Mouse (Mus musculus): Measurements from ENCODE around the gene Fbxo46. TPM values are rescaled to one million over a fixed set of nuclear protein-coding genes. Genes with fewer than 3 reads are reported as not detected.
A peak's percentile ranks its signal among the peaks of the same experiment; 100 is the strongest.

The Fbxo46 gene
- polyA plus RNA-seq, 1 experiment from 2014 or later, result 5.1 TPM

DNA sequence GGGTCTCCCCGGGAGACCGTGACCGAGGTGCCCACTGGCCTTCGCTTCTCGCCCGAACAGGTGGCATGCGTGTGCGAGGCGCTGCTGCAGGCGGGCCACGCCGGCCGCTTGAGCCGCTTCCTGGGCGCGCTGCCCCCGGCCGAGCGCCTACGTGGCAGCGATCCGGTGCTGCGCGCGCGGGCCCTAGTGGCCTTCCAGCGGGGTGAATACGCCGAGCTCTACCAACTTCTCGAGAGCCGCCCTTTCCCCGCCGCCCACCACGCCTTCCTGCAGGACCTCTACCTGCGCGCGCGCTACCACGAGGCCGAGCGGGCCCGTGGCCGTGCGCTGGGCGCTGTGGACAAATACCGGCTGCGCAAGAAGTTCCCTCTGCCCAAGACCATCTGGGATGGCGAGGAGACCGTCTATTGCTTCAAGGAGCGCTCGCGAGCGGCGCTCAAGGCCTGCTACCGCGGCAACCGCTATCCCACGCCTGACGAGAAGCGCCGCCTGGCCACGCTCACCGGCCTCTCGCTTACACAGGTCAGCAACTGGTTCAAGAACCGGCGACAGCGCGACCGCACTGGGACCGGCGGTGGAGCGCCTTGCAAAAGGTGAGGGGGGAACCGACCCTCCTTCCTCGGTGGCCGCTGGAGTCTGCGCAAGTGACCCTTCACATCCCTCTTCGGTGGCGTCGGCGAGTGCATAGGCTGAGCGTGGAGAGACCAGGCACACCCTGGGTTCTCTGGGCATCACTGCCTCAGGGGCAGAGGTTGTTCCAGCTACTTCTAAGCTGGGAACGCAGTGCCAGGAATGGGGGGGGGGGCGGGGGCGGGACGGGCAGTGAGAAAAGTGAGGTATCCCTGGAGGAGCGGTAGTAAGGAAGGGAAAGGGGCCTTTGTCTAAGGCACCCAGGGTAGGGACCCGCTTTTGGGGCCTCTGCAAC lies 24.6 kb upstream of the Fbxo46 start:
- under 1% methylated on average over 83 of the region's 87 CpGs for WGBS
- H3K4me1 ChIP-seq (replicated peaks; ENCODE audit: control insufficient read depth, insufficient read depth, low read length), result peaks cover 6% of the 10 kb centered on the region
- no peaks in the 10 kb centered on the region for H3K9me3 ChIP-seq (ENCODE audit: control insufficient read depth)
- peak overlapping the region; percentile 63 for H3K4me3 ChIP-seq (ENCODE audit: low read depth, low read length)
- peak overlapping the region; percentile 93 for H3K27ac ChIP-seq (ENCODE audit: low read depth, low read length)
- TF ChIP-seq CTCF (IDR thresholded peaks at IDR 0.05; ENCODE audit: low read depth), result no peak
- H3K36me3 ChIP-seq (ENCODE audit: control insufficient read depth, insufficient read depth), result peaks cover 7% of the 10 kb centered on the region; the same call in 1 of the 2 replicates
- ATAC-seq, result peak; percentile 9; the same call in 1 of the 2 replicates
- H3K4me2 ChIP-seq (replicated peaks; ENCODE audit: low read depth), result peak overlapping the region; percentile 95
- H3K9ac ChIP-seq (ENCODE audit: low read depth, low read length), result peak overlapping the region; percentile 81
- H3K27me3 ChIP-seq (replicated peaks; ENCODE audit: control insufficient read depth, insufficient read depth, low read length), result no peaks in the 10 kb centered on the region

GRCm38 (mm10) chr7:19095751-19096110 lies 23.9 kb upstream of the Fbxo46 start:
- 3% methylated on average over 19 of the region's 19 CpGs for WGBS
- H3K4me1 ChIP-seq (replicated peaks; ENCODE audit: control insufficient read depth, insufficient read depth, low read length), result peaks cover 6% of the 10 kb centered on the region
- H3K9ac ChIP-seq (ENCODE audit: low read depth, low read length), result peak overlapping the region; percentile 81; the same call in 1 of the 2 replicates
- peak overlapping the region; percentile 95 for H3K4me2 ChIP-seq (replicated peaks; ENCODE audit: low read depth)
- no peaks in the 10 kb centered on the region for H3K9me3 ChIP-seq (ENCODE audit: control insufficient read depth)
- H3K27ac ChIP-seq (ENCODE audit: low read depth, low read length), result no peak overlapping the region
- no peaks in the 10 kb centered on the region for H3K27me3 ChIP-seq (replicated peaks; ENCODE audit: control insufficient read depth, insufficient read depth, low read length)
- H3K4me3 ChIP-seq (ENCODE audit: low read depth, low read length), result peak overlapping the region; percentile 63
- TF ChIP-seq CTCF (IDR thresholded peaks at IDR 0.05; ENCODE audit: low read depth), result no peak
- H3K36me3 ChIP-seq (ENCODE audit: control insufficient read depth, insufficient read depth), result peaks cover 7% of the 10 kb centered on the region; the same call in 1 of the 2 replicates
- ATAC-seq, result no peak

- no peak overlapping the region for H3K9ac ChIP-seq (ENCODE audit: low read depth, low read length)
- TF ChIP-seq CTCF (IDR thresholded peaks at IDR 0.05; ENCODE audit: low read depth), result no peak
- H3K27me3 ChIP-seq (replicated peaks; ENCODE audit: control insufficient read depth, insufficient read depth, low read length), result no peaks in the 10 kb centered on the region
- H3K9me3 ChIP-seq (ENCODE audit: control insufficient read depth), result no peaks in the 10 kb centered on the region
- H3K4me1 ChIP-seq (replicated peaks; ENCODE audit: control insufficient read depth, insufficient read depth, low read length), result peaks cover 6% of the 10 kb centered on the region
- 53% methylated on average over 5 of the region's 5 CpGs for WGBS
- H3K4me2 ChIP-seq (replicated peaks; ENCODE audit: low read depth), result peak overlapping the region; percentile 95
- H3K36me3 ChIP-seq (ENCODE audit: control insufficient read depth, insufficient read depth), result peaks cover 5% of the 10 kb centered on the region; the same call in 1 of the 2 replicates
- H3K27ac ChIP-seq (ENCODE audit: low read depth, low read length), result no peak overlapping the region
- no peak for ATAC-seq
- H3K4me3 ChIP-seq (ENCODE audit: low read depth, low read length), result peak overlapping the region; percentile 63
These were observed 23.2 kb upstream of the Fbxo46 start for GRCm38 (mm10) chr7:19096421-19096976.

- no peaks in the 10 kb centered on the region for H3K36me3 ChIP-seq (ENCODE audit: control insufficient read depth, insufficient read depth)
- 32% methylated on average over 2 of the region's 2 CpGs for WGBS
- H3K27ac ChIP-seq (ENCODE audit: low read depth, low read length), result no peak overlapping the region
- no peak overlapping the region for H3K4me3 ChIP-seq (ENCODE audit: low read depth, low read length)
- no peaks in the 10 kb centered on the region for H3K9me3 ChIP-seq (ENCODE audit: control insufficient read depth)
- H3K4me2 ChIP-seq (replicated peaks; ENCODE audit: low read depth), result 0 out of 2 replicates have a peak overlapping the region, but pooled peaks have one; percentile 9
- no peak for ATAC-seq
- no peak for TF ChIP-seq CTCF (IDR thresholded peaks at IDR 0.05; ENCODE audit: low read depth)
- peaks cover 6% of the 10 kb centered on the region for H3K4me1 ChIP-seq (replicated peaks; ENCODE audit: control insufficient read depth, insufficient read depth, low read length)
- H3K27me3 ChIP-seq (replicated peaks; ENCODE audit: control insufficient read depth, insufficient read depth, low read length), result no peaks in the 10 kb centered on the region
- H3K9ac ChIP-seq (ENCODE audit: low read depth, low read length), result no peak overlapping the region
These were observed 22.4 kb upstream of the Fbxo46 start for GRCm38 (mm10) chr7:19097217-19097616.

GRCm38 (mm10) chr7:19097863-19098262 lies 21.8 kb upstream of the Fbxo46 start:
- Histone ChIP-seq H3K4me1 (replicated peaks; ENCODE audit: control insufficient read depth, insufficient read depth, low read length) (peaks cover 6% of the 10 kb centered on the region), H3K27me3 (replicated peaks; ENCODE audit: control insufficient read depth, insufficient read depth, low read length) (no peaks in the 10 kb centered on the region), H3K4me2 (replicated peaks; ENCODE audit: low read depth) (no peak overlapping the region), H3K4me3 (ENCODE audit: low read depth, low read length) (no peak overlapping the region), H3K9me3 (ENCODE audit: control insufficient read depth) (no peaks in the 10 kb centered on the region), H3K36me3 (ENCODE audit: control insufficient read depth, insufficient read depth) (no peaks in the 10 kb centered on the region), H3K27ac (ENCODE audit: low read depth, low read length) (no peak overlapping the region), H3K9ac (ENCODE audit: low read depth, low read length) (no peak overlapping the region)
- ATAC-seq, result no peak
- no peak for TF ChIP-seq CTCF (IDR thresholded peaks at IDR 0.05; ENCODE audit: low read depth)

GRCm38 (mm10) chr7:19098811-19099210 lies 20.8 kb upstream of the Fbxo46 start:
- no peaks in the 10 kb centered on the region for H3K36me3 ChIP-seq (ENCODE audit: control insufficient read depth, insufficient read depth)
- H3K4me3 ChIP-seq (ENCODE audit: low read depth, low read length), result no peak overlapping the region
- H3K9me3 ChIP-seq (ENCODE audit: control insufficient read depth), result no peaks in the 10 kb centered on the region
- no peak overlapping the region for H3K4me2 ChIP-seq (replicated peaks; ENCODE audit: low read depth)
- WGBS, result 84% methylated on average over 7 of the region's 7 CpGs
- no peaks in the 10 kb centered on the region for H3K27me3 ChIP-seq (replicated peaks; ENCODE audit: control insufficient read depth, insufficient read depth, low read length)
- no peak overlapping the region for H3K9ac ChIP-seq (ENCODE audit: low read depth, low read length)
- 0 out of 2 replicates have a peak, but pooled peaks cover 6% of the 10 kb centered on the region for H3K4me1 ChIP-seq (replicated peaks; ENCODE audit: control insufficient read depth, insufficient read depth, low read length)
- ATAC-seq, result no peak
- no peak overlapping the region for H3K27ac ChIP-seq (ENCODE audit: low read depth, low read length)
- TF ChIP-seq CTCF (IDR thresholded peaks at IDR 0.05; ENCODE audit: low read depth), result no peak

Data from intestine, postnatal 0 days (tissue).